Mouse (Mus musculus): ENCODE data around the gene Timm8a1.

The Timm8a1 gene

GRCm38 (mm10) chrX:134541145-134541954 lies at the start of gene Timm8a1:
TSS of gene Timm8a1 (minus strand) at chrX:134541865.
- peak; percentile 67 for DNase-seq (ENCODE audit: low read depth)

DNA sequence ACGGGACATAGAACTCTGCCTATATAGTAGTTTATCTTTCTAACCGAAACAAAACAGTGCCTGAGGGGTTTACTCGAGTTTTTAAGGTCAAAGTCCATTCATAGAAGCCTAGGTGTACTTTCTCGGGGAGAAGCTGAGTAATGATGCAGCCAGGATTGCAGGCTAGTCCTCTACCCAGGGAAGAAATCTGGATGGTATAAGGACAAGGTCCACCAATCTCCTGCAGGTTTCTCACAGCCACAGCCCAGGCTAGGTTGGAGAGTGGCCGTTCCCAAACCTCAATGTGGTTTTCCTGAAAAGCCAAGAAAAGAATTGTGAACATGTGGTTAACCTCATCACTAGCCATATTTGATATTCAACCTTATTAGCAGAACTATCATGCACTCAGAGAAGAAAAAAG lies 48.2 kb upstream of the Timm8a1 start:
- DNase-seq (ENCODE audit: low read depth) = no peak

DNA sequence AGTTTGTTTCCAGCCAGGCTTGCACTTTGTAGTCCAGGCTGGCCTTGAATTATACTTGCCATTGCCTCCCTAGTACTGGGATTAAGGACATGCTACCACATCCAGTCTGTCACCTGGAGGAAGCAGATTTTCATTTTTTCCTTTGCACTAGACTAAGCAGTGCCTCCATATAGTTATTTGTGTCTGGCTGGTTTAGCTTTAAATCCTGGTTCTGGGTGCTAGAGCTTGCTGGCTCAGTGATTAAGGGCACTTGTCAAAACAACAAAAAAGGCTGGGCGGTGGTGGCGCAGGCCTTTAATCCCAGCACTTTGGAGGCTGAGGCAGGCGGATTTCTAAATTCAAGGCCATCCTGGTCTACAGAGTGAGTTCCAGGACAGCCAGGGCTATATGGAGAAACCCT lies 47.3 kb upstream of the Timm8a1 start:
- DNase-seq (ENCODE audit: low read depth) = no peak

DNA sequence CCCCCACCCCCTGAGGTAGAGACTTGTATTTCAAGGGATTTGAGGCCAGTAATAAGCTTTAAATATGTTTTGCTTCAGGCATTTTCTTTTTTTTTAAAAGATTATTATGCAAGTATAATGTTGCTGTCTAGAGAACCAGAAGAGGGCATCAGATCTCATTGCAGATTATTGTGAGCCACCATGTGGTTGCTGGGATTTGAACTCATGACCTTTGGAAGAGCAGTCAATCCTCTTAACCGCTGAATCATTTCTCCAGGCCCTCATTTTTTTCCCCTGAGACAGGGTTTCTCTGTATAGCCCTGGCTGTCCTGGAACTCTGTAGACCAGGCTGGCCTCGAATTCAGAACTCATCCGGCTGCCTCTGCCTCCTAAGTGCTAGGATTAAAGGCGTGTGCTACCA lies 46.6 kb upstream of the Timm8a1 start:
- peak; percentile 57 for DNase-seq (ENCODE audit: low read depth)

DNA sequence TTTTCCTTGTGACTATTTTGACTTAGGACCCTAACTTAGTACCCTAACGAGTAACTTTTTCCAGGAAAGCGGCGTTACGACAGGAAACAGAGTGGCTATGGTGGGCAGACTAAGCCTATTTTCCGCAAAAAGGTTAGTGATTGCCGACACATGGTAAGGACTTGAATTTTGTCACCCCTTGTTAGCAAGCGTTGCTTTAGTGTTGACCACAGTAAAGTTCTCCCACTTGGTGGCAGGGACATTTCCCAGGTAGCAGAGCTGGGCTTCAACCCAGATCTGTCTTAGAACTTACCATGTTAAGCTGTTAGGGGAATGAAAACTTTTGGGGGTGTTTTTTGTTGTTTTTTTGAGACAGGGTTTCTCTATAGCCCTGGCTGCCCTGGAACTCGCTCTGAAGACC lies 44.8 kb upstream of the Timm8a1 start:
- DNase-seq (ENCODE audit: low read depth) = no peak

GRCm38 (mm10) chrX:134585103-134586002 lies 43.7 kb upstream of the Timm8a1 start, which contains the start of gene Rpl36a:
TSS of gene Rpl36a (plus strand) at chrX:134585654.
- peak; percentile 94 for DNase-seq (ENCODE audit: low read depth)

- no peak for DNase-seq (ENCODE audit: low read depth)
These were observed 41.4 kb upstream of the Timm8a1 start, which contains the start of gene Btk for GRCm38 (mm10) chrX:134582888-134583669. TSS of gene Btk (minus strand) at chrX:134583570.

DNA sequence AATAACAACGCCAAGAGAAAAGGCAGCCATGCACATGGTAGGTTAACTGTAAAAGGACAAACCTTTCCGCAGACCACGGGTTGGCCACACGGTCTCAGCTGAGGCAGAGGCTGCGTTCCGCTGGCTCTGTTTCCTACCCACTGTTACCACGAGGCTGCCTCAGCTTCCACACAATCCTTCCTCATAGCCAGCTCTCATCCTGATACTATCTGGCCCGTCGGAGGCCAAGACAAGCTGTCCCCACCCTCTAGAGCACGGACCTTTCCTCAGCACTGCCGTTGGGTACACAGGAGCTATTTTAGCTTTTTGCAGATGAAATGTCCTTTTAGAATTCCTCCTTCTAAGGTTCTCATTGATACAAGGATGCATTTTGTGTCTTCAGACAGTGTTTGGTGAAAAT lies 40.6 kb upstream of the Timm8a1 start:
- DNase-seq (ENCODE audit: low read depth) = no peak

- DNase-seq (ENCODE audit: low read depth) = no peak
These were observed 39.1 kb upstream of the Timm8a1 start for GRCm38 (mm10) chrX:134580528-134581305.

- no peak for DNase-seq (ENCODE audit: low read depth)
These were observed 36.2 kb upstream of the Timm8a1 start for GRCm38 (mm10) chrX:134577896-134578295.

DNA sequence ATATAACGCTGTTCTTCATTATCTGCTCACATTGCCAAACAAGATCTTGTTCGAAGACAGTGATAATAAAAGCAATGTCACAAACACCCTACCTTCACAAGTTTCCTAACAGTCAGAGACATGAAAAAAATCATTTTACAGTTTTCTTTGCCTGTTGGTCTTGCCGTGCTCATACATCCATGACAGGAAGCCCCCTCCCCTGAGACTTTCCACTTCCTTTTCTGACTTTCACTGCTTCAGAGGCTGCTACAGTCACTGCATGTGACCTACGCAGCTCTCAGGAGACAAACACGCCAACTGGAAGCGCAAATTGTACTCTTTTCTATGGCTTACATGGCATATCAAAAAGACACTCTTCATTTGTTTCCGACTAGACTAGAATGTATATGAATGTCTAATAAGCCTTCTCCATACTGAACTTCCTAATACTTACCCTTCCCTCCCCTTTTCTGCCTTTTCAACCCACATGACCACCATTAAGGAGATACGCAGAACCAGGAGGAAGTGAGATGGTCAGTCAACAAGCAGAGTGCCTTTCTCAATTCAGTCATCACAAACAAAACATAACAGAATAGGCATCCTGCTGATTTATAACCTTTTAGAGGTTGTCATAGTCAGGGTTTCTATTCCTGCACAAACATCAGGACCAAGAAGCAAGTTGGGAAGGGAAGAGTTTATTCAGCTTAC lies 25.0 kb upstream of the Timm8a1 start:
- no peak for DNase-seq (ENCODE audit: low read depth)

GRCm38 (mm10) chrX:134564326-134564725 lies 22.7 kb upstream of the Timm8a1 start:
- DNase-seq (ENCODE audit: low read depth) = no peak

DNA sequence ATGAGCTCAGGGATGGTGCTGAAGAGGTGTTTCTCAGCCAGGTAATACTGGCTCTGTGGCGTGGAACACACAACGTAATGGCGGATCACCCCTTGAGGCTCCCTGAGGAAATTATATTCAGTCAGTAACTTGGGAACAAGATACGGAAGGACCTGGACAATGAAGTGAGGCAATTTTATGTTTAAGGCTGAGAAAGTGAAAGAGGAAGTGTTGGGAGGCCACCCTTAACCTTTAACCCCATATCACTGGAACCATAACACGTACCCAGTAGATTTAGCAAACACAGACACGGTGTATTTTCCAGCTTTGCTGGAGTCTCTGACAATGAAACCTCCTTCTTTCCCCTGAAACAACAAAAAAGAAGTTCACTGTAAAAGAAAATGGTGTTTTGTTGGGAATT lies 12.8 kb upstream of the Timm8a1 start:
- DNase-seq (ENCODE audit: low read depth) = no peak

DNA sequence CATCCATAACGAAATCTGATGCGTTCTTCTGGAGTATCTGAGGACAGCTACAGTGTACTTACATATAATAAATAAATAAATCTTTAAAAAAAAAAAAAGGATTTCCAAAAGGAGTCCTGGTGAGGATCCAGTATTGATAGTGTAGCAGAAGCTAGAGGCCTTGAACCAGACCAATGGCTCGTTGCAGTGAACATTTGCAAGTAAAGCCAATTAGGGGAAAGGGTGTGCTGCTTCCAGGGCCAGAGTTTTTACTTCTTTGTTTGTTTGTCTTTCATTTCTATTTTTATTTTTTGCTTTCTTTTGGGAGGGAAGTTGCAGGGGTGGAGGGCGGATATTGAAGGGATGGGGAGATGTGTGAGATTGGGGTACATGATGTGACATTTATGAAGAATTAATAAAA lies 11.7 kb upstream of the Timm8a1 start:
- DNase-seq (ENCODE audit: low read depth) = no peak

GRCm38 (mm10) chrX:134550903-134551302 lies 9.2 kb upstream of the Timm8a1 start:
- peak; percentile 80 for DNase-seq (ENCODE audit: low read depth)

DNA sequence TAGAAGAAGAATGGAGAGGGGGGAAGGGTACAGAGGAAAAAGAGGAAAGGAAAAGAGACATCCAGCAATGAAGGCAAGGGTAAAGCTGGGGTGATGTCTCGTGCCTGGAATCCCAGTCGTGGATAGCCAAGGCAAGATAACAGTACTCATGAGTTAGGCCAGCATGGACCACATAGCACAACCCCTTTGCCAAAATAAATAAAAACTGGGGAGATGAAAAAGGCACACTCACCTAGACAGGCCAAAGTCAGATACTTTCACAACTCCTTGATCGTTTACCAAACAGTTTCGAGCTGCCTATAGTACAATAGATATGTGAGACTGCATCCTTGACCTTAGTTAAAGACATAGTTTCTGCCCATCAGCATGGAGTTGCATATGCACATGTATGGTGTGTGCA lies 5.7 kb upstream of the Timm8a1 start:
- no peak for DNase-seq (ENCODE audit: low read depth)

- no peak for DNase-seq (ENCODE audit: low read depth)
These were observed 267 bp upstream of the Timm8a1 start for GRCm38 (mm10) chrX:134541955-134542308.

- DNase-seq (ENCODE audit: low read depth) = peak; percentile 26
These were observed 1.1 kb downstream of the Timm8a1 start for GRCm38 (mm10) chrX:134540414-134541135.

- DNase-seq (ENCODE audit: low read depth) = peak; percentile 16
These were observed 1.9 kb downstream of the Timm8a1 start for GRCm38 (mm10) chrX:134539795-134540194.

- DNase-seq (ENCODE audit: low read depth) = no peak
These were observed 8.3 kb downstream of the Timm8a1 start for GRCm38 (mm10) chrX:134533346-134533745.

Measured in NIH3T3 (cell line).